Mouse (Mus musculus) ES-E14 (cell line): ENCODE results near the gene Clybl.

ENCODE experiments used
- CHD2 ChIP-seq: IDR thresholded peaks from 2 replicates; pipeline ENCODE4 v1.6.1; 2014; ENCODE audit warnings: mild to moderate bottlenecking, low read depth, low read length, inconsistent platforms
- MAFK ChIP-seq: IDR thresholded peaks from 2 replicates; pipeline ENCODE4 v1.6.1; 2014; ENCODE audit warnings: mild to moderate bottlenecking, low read depth, low read length, inconsistent platforms; ENCODE audit not compliant: insufficient read depth
- ZNF384 ChIP-seq: IDR thresholded peaks from 2 replicates; pipeline ENCODE4 v1.6.1; 2012; ENCODE audit warnings: low read depth, low read length, inconsistent platforms

DNA sequence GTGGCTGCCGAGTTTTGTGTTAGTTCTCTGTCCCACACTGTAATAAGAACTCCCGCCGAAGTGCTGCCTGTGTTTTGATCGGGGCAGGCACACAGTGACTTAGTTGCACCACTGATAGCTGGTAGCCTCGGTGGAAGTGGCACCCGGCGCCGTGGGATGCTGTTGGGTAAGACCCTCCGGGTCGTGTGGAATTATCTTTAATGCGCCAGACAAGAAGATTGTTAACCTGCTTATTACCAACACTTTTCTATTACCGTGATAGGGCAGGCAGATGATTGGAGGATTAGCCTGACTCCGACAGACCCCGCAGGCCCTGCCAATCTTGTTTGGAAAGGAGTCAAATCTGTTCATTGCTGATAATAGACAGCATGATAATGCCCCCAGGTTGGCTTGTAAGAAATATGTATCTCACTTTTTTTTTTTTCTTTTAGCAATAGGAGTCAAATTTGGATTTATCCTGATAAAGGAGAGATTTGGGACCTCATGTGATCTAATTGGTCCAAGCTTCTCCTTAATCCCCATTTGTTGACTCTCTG, 5.2 kb upstream of the Clybl start:
- no peak for TF ChIP-seq CHD2
- no peak for TF ChIP-seq ZNF384
- TF ChIP-seq MAFK: no peak
